Comparison of ENCODE assay signal across 21 mouse cellular contexts in the genomic region with DNA sequence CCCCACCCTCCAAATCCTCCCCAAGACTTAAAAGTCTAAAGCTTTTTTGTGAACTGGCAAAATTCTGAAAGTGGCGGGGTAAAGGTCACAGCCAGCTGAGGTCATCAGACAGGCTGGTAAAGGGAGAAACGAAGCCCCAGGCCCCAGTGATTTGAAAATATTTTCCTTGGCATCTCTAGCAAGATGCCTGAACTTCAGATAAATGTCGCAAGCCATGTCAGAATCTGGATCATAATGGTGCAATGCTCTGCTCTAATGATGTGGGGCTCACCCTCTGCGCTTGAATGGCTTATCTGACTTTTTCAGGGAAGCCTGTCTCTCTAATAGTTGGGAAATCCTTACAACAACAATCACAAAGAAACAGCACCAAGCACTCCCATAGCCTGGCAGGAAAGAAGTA.
DNase-seq lines count a peak whose midpoint lies in the region; ATAC-seq lines count a peak whose summit lies in the region.
"Had no signal": no experiment of that assay in that cellular context is flagged by ENCODE, and none has a peak within 500 bp of the region (broad histone marks: within the 10 kb centered on the region; RNA-seq: fewer than 3 reads in every experiment).

No protein-coding gene starts in this region.

- H3K9ac ChIP-seq in heart, embryonic 15.5 days, result no peak overlapping the region
- no peak overlapping the region for H3K9ac ChIP-seq in liver, embryonic 12.5 days
- no peak overlapping the region for H3K9ac ChIP-seq in liver, embryonic 15.5 days
- H3K9ac ChIP-seq: forebrain, postnatal 0 days; hindbrain, embryonic 13.5 days; midbrain, embryonic 12.5 days; stomach, embryonic 15.5 days had no signal

- H3K4me2 ChIP-seq in heart, embryonic 15.5 days, result no peak overlapping the region
- no peak overlapping the region for H3K4me2 ChIP-seq in liver, embryonic 12.5 days
- no peak overlapping the region for H3K4me2 ChIP-seq in liver, embryonic 15.5 days
- H3K4me2 ChIP-seq: hindbrain, embryonic 13.5 days; midbrain, embryonic 12.5 days; stomach, embryonic 15.5 days had no signal

- H3K27ac ChIP-seq in heart, embryonic 15.5 days, result peak overlapping the region; percentile 89; the same call in 1 of the 2 replicates
- peak overlapping the region; percentile 33 for H3K27ac ChIP-seq in liver, embryonic 12.5 days
- peak overlapping the region; percentile 95 for H3K27ac ChIP-seq in liver, embryonic 15.5 days (replicated peaks)
- H3K27ac ChIP-seq: midbrain, embryonic 12.5 days had no signal

- H3K27me3 ChIP-seq in heart, embryonic 15.5 days, result no peaks in the 10 kb centered on the region
- H3K27me3 ChIP-seq in liver, embryonic 12.5 days (replicated peaks), result 0 out of 2 replicates have a peak, but pooled peaks cover 6% of the 10 kb centered on the region
- H3K27me3 ChIP-seq in liver, embryonic 15.5 days, result no peaks in the 10 kb centered on the region
- H3K27me3 ChIP-seq: hindbrain, embryonic 13.5 days; midbrain, embryonic 12.5 days; stomach, embryonic 15.5 days had no signal

- peaks cover 93% of the 10 kb centered on the region for H3K4me1 ChIP-seq in heart, embryonic 15.5 days (replicated peaks)
- H3K4me1 ChIP-seq in liver, embryonic 12.5 days, result peaks cover 89% of the 10 kb centered on the region
- H3K4me1 ChIP-seq in liver, embryonic 15.5 days (replicated peaks), result peaks cover 98% of the 10 kb centered on the region

- no peak overlapping the region for H3K4me3 ChIP-seq in heart, embryonic 15.5 days
- no peak overlapping the region for H3K4me3 ChIP-seq in liver, embryonic 12.5 days
- H3K4me3 ChIP-seq in liver, embryonic 15.5 days (replicated peaks), result no peak overlapping the region
- H3K4me3 ChIP-seq: hindbrain, embryonic 13.5 days; midbrain, embryonic 12.5 days; myocyte; stomach, embryonic 15.5 days had no signal

- ATAC-seq in heart, embryonic 15.5 days (replicated peaks; ENCODE audit: insufficient number of reproducible peaks, insufficient read depth, low FRiP score, low read depth), result no peak
- ATAC-seq in liver, embryonic 12.5 days, result no peak
- ATAC-seq in liver, embryonic 15.5 days (ENCODE audit: insufficient read depth), result no peak
- ATAC-seq: forebrain, postnatal 0 days; intestine, embryonic 16.5 days had no signal

- no peaks in the 10 kb centered on the region for H3K9me3 ChIP-seq in heart, embryonic 15.5 days (replicated peaks)
- H3K9me3 ChIP-seq in liver, embryonic 12.5 days (replicated peaks), result no peaks in the 10 kb centered on the region
- no peaks in the 10 kb centered on the region for H3K9me3 ChIP-seq in liver, embryonic 15.5 days (replicated peaks)
- H3K9me3 ChIP-seq: hindbrain, embryonic 13.5 days; midbrain, embryonic 12.5 days; stomach, embryonic 15.5 days had no signal

- 51% methylated on average over 4 of the region's 4 CpGs for WGBS in heart, embryonic 15.5 days
- 54% methylated on average over 4 of the region's 4 CpGs for WGBS in liver, embryonic 12.5 days (ENCODE audit: insufficient replicate concordance)
- WGBS in liver, embryonic 15.5 days (ENCODE audit: insufficient replicate concordance), result 62% methylated on average over 4 of the region's 4 CpGs

- no peaks in the 10 kb centered on the region for H3K36me3 ChIP-seq in heart, embryonic 15.5 days
- H3K36me3 ChIP-seq in liver, embryonic 12.5 days, result no peaks in the 10 kb centered on the region
- no peaks in the 10 kb centered on the region for H3K36me3 ChIP-seq in liver, embryonic 15.5 days (replicated peaks)
- H3K36me3 ChIP-seq: hindbrain, embryonic 13.5 days; midbrain, embryonic 12.5 days; stomach, embryonic 15.5 days had no signal

- DNase-seq in heart, adult 8-10 months (ENCODE audit: low spot score), result no peak
- DNase-seq in liver, result no peak
- peak; percentile 82 for DNase-seq in fat pad, adult 2 months (ENCODE audit: extremely low read depth, low read depth, low spot score)
- no peak for DNase-seq in layer of hippocampus, adult 8-10 months (ENCODE audit: low spot score in 2 of 2)
- DNase-seq: adrenal gland, postnatal 36 days; cerebellum, adult 9-11 months; forebrain, postnatal 0 days; gastrocnemius, postnatal 14 days; kidney, postnatal 10 days; left cerebral cortex, postnatal 4 days; lung, postnatal 36 days; right cerebral cortex, adult 18-20 months; spleen, adult 18-20 months had no signal

Comparison
In these comparisons a context has a peak if more than half of its experiments do, and no peak if none do; other contexts are left out.
1. H3K27ac ChIP-seq: peak in every context shown above with its lines; median percentile 95 in liver, embryonic 15.5 days; 89 in heart, embryonic 15.5 days; 33 in liver, embryonic 12.5 days.